Mouse (Mus musculus) C2C12 (cell line): ENCODE results near the gene Ofcc1.

Experiments
- CEBPB ChIP-seq: IDR thresholded peaks from one replicate; pipeline ENCODE4 v1.6.1; 2011; ENCODE audit warnings: low read depth, mild to moderate bottlenecking, control low read depth, moderate library complexity
- CTCF ChIP-seq: IDR thresholded peaks from one replicate; pipeline ENCODE4 v1.5.1; 2011; ENCODE audit not compliant: control insufficient read depth, insufficient read depth, insufficient read length
- MAX ChIP-seq: IDR thresholded peaks from one replicate; pipeline ENCODE4 v1.6.1; 2011; ENCODE audit warnings: mild to moderate bottlenecking, control low read depth
- MYOG ChIP-seq: IDR thresholded peaks from one replicate; pipeline ENCODE4 v1.6.1; 2011; ENCODE audit not compliant: control insufficient read depth, insufficient read length; ENCODE audit errors: extremely low read depth
- USF1 ChIP-seq: IDR thresholded peaks from one replicate; pipeline ENCODE4 v1.6.1; 2011; ENCODE audit warnings: low read depth, mild to moderate bottlenecking, control low read depth, moderate library complexity

DNA sequence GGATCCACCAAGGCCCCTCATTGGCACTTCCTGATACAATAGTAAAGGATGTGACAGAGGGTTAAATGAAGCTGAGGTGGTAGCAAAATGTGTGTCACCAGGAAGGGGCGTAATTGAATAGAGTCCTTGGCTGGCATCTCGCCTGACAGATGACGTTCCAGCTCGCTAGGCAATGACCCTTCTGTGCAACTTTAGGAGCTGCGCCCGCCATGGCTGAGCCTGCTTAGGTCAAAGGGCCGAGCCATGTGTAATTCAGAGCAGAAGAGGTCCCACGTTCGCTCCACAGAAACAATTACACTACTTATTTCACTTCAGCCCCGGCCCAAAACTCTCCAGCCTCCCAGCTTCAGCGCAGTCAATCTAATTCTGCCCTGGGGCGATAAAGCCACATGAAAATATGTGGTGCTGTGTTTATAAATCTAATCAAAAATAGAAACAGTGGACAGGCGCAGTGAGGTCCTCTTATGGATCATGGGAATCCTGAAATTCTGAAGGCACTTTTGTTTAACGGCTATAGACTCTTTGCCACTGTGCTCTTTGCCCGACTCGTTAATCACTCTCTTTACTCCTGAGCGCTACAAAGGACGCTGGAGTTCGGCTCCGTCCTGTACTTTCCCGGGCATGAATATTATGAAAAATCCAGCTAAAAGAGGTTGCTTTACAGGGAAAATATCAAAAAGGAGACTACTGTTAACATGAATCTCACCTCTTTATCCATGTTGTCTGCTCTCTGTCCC, 73.8 kb downstream of the Ofcc1 start:
- no peak for TF ChIP-seq CTCF
- TF ChIP-seq CEBPB = no peak
- no peak for TF ChIP-seq MAX
- TF ChIP-seq USF1 = no peak
- TF ChIP-seq MYOG = no peak
